Mouse (Mus musculus) gastrocnemius, adult 2 months (tissue): ENCODE measurements around the gene Myrip. TPM values are rescaled to one million over a fixed set of nuclear protein-coding genes. Genes with fewer than 3 reads are reported as not detected.
"Not testable (repeated sequence)": the region's sequence is repeated elsewhere in the genome, so short reads cannot be mapped to it uniquely, and the experiment has no call there.

ENCODE experiments used
- DNase-seq: peaks from one replicate; pipeline ENCODE4 v3.0.0; 2022
- H3K27ac ChIP-seq: fragments of 200-600 bp; 2 replicates; pipeline ENCODE4 v1.8.1; 2022; ENCODE audit warnings: mild to moderate bottlenecking
- H3K4me3 ChIP-seq: fragments of 200-600 bp; 2 replicates; pipeline ENCODE4 v1.8.1; 2022; ENCODE audit warnings: mild to moderate bottlenecking, moderate library complexity
- CTCF ChIP-seq: fragments of 200-600 bp; IDR thresholded peaks from 2 replicates; pipeline ENCODE4 v1.8.1; 2022; ENCODE audit warnings: antibody characterized with exemption, mild to moderate bottlenecking, moderate library complexity
- intact Hi-C: fragments of 180-260 bp; cut with DNase I; formaldehyde crosslinking; loops from one replicate; pipeline ENCODE4 v1.15.1; 2025
- total RNA-seq, 2 experiments: library from RNA; stranded (reverse); gene quantifications; 2 replicates each; pipeline ENCODE4 v1.2.3; 2021

Gene Myrip
- total RNA-seq, 2 experiments from 2014 or later = 0.98 to 1.2 TPM

- intact Hi-C loops = no loop called here
- no peak for DNase-seq
- H3K27ac ChIP-seq = no peak overlapping the region
- H3K4me3 ChIP-seq = peak overlapping the region; percentile 74
- no peak for TF ChIP-seq CTCF
Observed at GRCm38 (mm10) chr9:120302980-120303452, 1.7 kb downstream of the Myrip start.

GRCm38 (mm10) chr9:120303453-120304299 lies 2.4 kb downstream of the Myrip start:
- intact Hi-C loops = no loop called here
- TF ChIP-seq CTCF = peak; percentile 26; the same call in 1 of the 2 replicates
- Histone ChIP-seq H3K27ac (peak overlapping the region; percentile 29), H3K4me3 (peak overlapping the region; percentile 74)
- peak; percentile 65 for DNase-seq

- Histone ChIP-seq H3K27ac (peak overlapping the region; percentile 29), H3K4me3 (peak overlapping the region; percentile 74)
- TF ChIP-seq CTCF = no peak
- no peak for DNase-seq
- intact Hi-C loops = no loop called here
Observed at GRCm38 (mm10) chr9:120304300-120305137, 3.2 kb downstream of the Myrip start.

GRCm38 (mm10) chr9:120315171-120315570 lies 13.9 kb downstream of the Myrip start:
- TF ChIP-seq CTCF = no peak
- DNase-seq = no peak
- Histone ChIP-seq H3K4me3 (no peak overlapping the region), H3K27ac (no peak overlapping the region)
- intact Hi-C loops = no loop called here

- no peak for DNase-seq
- Histone ChIP-seq H3K27ac (no peak overlapping the region), H3K4me3 (no peak overlapping the region)
- TF ChIP-seq CTCF = no peak
- intact Hi-C loops = no loop called here
Observed at GRCm38 (mm10) chr9:120319099-120319498, 17.8 kb downstream of the Myrip start.

- intact Hi-C loops = no loop called here
- Histone ChIP-seq H3K4me3 (no peak overlapping the region), H3K27ac (no peak overlapping the region)
- no peak for TF ChIP-seq CTCF
- no peak for DNase-seq
Observed at GRCm38 (mm10) chr9:120320573-120320972, 19.3 kb downstream of the Myrip start.

GRCm38 (mm10) chr9:120322702-120323426 lies 21.6 kb downstream of the Myrip start:
- TF ChIP-seq CTCF = no peak
- no peak for DNase-seq
- intact Hi-C loops = no loop called here
- H3K27ac ChIP-seq = no peak overlapping the region
- no peak overlapping the region for H3K4me3 ChIP-seq

GRCm38 (mm10) chr9:120331048-120331447 lies 29.7 kb downstream of the Myrip start:
- DNase-seq, H3K27ac ChIP-seq, H3K4me3 ChIP-seq, intact Hi-C loops: not testable (repeated sequence)

GRCm38 (mm10) chr9:120338172-120338571 lies 36.9 kb downstream of the Myrip start:
- no peak for TF ChIP-seq CTCF
- DNase-seq = no peak
- no peak overlapping the region for H3K4me3 ChIP-seq
- H3K27ac ChIP-seq = peak overlapping the region; percentile 25
- intact Hi-C loops = no loop called here

GRCm38 (mm10) chr9:120339975-120340695 lies 38.8 kb downstream of the Myrip start:
- H3K4me3 ChIP-seq = no peak overlapping the region
- peak; percentile 34 for DNase-seq
- TF ChIP-seq CTCF = no peak
- intact Hi-C loops = no loop called here
- H3K27ac ChIP-seq = peak overlapping the region; percentile 68

GRCm38 (mm10) chr9:120343123-120343790 lies 41.9 kb downstream of the Myrip start:
- intact Hi-C loops = no loop called here
- Histone ChIP-seq H3K27ac (no peak overlapping the region), H3K4me3 (no peak overlapping the region)
- no peak for DNase-seq
- no peak for TF ChIP-seq CTCF
